Mouse (Mus musculus) limb, embryonic 10.5 days (tissue): ENCODE data around the gene Use1. TPM values are rescaled to one million over a fixed set of nuclear protein-coding genes. Genes with fewer than 3 reads are reported as not detected.

Experiments used
- DNase-seq: peaks from one replicate; pipeline ENCODE4 v3.0.0-alpha.2; 2017; ENCODE audit warnings: low spot score
- H3K27ac ChIP-seq: fragments of 300-500 bp; sonication (generic); 2 replicates; pipeline ENCODE4 v1.5.1; 2016; ENCODE audit warnings: mild to moderate bottlenecking
- H3K27me3 ChIP-seq: fragments of 300-500 bp; sonication (generic); 2 replicates; pipeline ENCODE4 v1.6.1; 2016; ENCODE audit warnings: low read depth, mild to moderate bottlenecking; ENCODE audit not compliant: poor library complexity, severe bottlenecking
- H3K36me3 ChIP-seq: fragments of 300-500 bp; sonication (generic); 2 replicates; pipeline ENCODE4 v1.6.1; 2016; ENCODE audit warnings: mild to moderate bottlenecking, moderate library complexity
- H3K4me1 ChIP-seq: fragments of 300-500 bp; sonication (generic); 2 replicates; pipeline ENCODE4 v1.6.1; 2016
- H3K4me3 ChIP-seq: fragments of 300-500 bp; sonication (generic); 2 replicates; pipeline ENCODE4 v1.5.1; 2016; ENCODE audit warnings: mild to moderate bottlenecking, moderate library complexity
- H3K9me3 ChIP-seq: fragments of 300-500 bp; sonication (generic); replicated peaks from 2 replicates; pipeline ENCODE4 v1.6.1; 2016; ENCODE audit warnings: mild to moderate bottlenecking
- WGBS: fragments of 180-500 bp; shearing (Covaris S2); methylation state at CpG from one replicate; pipeline ENCODE4 v1.1.7; 2016; 5-methylcytosine and 5-hydroxymethylcytosine counted together
- polyA plus RNA-seq: library from polyadenylated mRNA; unstranded; fragments of >200 nt; fragmentation: Nextera tagmentation; extraction: Ambion mirVana; gene quantifications from 2 replicates; pipeline ENCODE4 v1.2.1, GENCODE M21; 2016

Use1 gene
- polyA plus RNA-seq, 1 experiment from 2014 or later: 92.4 TPM

- peak overlapping the region; percentile 95 for H3K4me3 ChIP-seq
- H3K27me3 ChIP-seq: 0 out of 2 replicates have a peak, but pooled peaks cover 20% of the 10 kb centered on the region
- no peaks in the 10 kb centered on the region for H3K9me3 ChIP-seq
- peak overlapping the region; percentile 98 for H3K27ac ChIP-seq
- peak; percentile 67 for DNase-seq
- peaks cover 35% of the 10 kb centered on the region for H3K36me3 ChIP-seq
- 3% methylated on average over 72 of the region's 72 CpGs for WGBS
- H3K4me1 ChIP-seq: peaks cover 69% of the 10 kb centered on the region
Measured at GRCm38 (mm10) chr8:71380178-71381171, 13.8 kb downstream of the Use1 start.

GRCm38 (mm10) chr8:71381421-71381970, 14.8 kb downstream of the Use1 start, which contains the start of gene Nr2f6:
Gene Nr2f6, minus strand, starts transcription at chr8:71381960.
- Histone ChIP-seq H3K4me1 (peaks cover 59% of the 10 kb centered on the region), H3K36me3 (peaks cover 25% of the 10 kb centered on the region), H3K4me3 (peak within 1 kb of the TSS; percentile 95), H3K9me3 (no peaks in the 10 kb centered on the region), H3K27ac (peak within 1 kb of the TSS; percentile 98), H3K27me3 (0 out of 2 replicates have a peak, but pooled peaks cover 15% of the 10 kb centered on the region)
- WGBS: 1% methylated on average over 89 of the region's 89 CpGs
- peak; percentile 88 for DNase-seq

DNA sequence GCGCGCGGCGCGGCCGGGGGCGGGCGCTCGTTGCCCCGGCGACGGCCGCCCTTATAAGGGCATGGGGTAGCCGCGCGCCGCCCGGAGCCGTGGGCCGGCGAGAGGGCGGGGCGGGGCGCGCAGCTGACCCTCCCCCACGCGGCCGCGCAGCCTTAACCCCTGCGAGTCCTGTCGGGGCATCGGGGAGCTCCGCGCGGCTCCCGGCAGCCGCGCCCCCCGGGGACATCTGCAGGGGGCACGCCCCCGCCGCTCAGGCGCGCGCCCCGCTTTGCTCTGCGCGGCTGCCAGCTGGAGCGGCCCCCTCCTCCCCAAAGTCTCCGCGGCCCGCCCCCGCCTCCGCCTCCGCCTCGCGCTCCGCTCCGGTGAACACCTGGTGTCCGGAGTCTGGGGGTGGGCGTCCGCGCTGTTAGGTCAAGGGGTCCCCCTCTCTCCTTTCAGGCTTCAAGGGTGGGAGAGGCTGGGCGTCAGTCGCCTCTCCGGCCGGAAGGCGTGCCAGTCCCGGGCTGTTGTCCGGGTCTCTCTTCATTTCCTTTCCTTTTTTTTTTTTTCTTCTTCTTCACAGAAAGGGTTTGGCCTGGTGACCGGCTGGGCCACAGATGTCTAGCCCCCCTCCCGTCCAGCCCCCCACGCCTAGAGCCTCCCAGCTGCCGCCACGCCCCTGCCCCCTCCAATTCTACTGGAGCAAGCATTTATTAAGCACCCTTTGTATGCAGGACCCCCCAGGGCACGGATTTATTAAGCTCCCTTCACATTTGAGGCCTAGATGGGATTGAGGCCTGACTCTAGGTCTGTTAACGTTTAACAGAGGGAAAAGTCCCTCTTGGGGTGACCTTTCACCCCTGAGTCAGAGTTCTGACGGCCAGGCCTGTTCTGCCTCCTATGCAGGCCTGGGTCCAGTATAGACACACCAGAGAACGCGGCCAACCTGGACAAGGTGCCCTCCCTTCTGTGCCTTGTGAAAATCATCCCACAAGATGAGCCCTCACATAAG, 15.6 kb downstream of the Use1 start:
- DNase-seq: peak; percentile 92
- peaks cover 51% of the 10 kb centered on the region for H3K4me1 ChIP-seq
- no peaks in the 10 kb centered on the region for H3K9me3 ChIP-seq
- 0 out of 2 replicates have a peak, but pooled peaks cover 8% of the 10 kb centered on the region for H3K27me3 ChIP-seq
- H3K27ac ChIP-seq: peak overlapping the region; percentile 98
- peak overlapping the region; percentile 95 for H3K4me3 ChIP-seq
- 2% methylated on average over 63 of the region's 80 CpGs for WGBS
- H3K36me3 ChIP-seq: peaks cover 18% of the 10 kb centered on the region

GRCm38 (mm10) chr8:71383396-71383795, 16.7 kb downstream of the Use1 start:
- H3K4me1 ChIP-seq: peaks cover 46% of the 10 kb centered on the region
- H3K27ac ChIP-seq: peak overlapping the region; percentile 98
- no peak overlapping the region for H3K4me3 ChIP-seq
- no peak for DNase-seq
- no peaks in the 10 kb centered on the region for H3K27me3 ChIP-seq
- peaks cover 7% of the 10 kb centered on the region for H3K36me3 ChIP-seq
- H3K9me3 ChIP-seq: no peaks in the 10 kb centered on the region
- WGBS: 24% methylated on average over 12 of the region's 12 CpGs

DNA sequence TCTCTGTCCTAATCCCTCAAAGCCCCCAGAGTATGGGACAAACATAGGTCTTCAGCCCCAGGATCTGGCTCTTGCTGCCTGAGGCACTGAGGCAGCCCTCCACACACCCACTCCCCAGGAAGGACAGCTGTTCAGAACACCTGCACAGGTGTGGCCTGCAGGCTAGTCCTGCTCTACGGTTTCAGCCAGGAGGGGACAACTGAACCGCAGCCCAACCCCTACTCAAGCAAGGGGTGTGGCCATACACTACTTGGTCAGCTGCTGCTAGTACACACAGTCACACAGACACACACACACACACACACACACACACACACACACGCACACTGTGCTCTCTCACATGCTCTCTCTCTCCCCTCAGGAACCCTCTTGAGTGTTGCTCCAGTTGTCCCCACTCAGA, 17.2 kb downstream of the Use1 start:
- Histone ChIP-seq H3K27ac (peak overlapping the region; percentile 98), H3K4me1 (peaks cover 41% of the 10 kb centered on the region), H3K27me3 (no peaks in the 10 kb centered on the region), H3K4me3 (no peak overlapping the region), H3K36me3 (peaks cover 2% of the 10 kb centered on the region), H3K9me3 (no peaks in the 10 kb centered on the region)
- DNase-seq: no peak
- WGBS: 62% methylated on average over 3 of the region's 3 CpGs

DNA sequence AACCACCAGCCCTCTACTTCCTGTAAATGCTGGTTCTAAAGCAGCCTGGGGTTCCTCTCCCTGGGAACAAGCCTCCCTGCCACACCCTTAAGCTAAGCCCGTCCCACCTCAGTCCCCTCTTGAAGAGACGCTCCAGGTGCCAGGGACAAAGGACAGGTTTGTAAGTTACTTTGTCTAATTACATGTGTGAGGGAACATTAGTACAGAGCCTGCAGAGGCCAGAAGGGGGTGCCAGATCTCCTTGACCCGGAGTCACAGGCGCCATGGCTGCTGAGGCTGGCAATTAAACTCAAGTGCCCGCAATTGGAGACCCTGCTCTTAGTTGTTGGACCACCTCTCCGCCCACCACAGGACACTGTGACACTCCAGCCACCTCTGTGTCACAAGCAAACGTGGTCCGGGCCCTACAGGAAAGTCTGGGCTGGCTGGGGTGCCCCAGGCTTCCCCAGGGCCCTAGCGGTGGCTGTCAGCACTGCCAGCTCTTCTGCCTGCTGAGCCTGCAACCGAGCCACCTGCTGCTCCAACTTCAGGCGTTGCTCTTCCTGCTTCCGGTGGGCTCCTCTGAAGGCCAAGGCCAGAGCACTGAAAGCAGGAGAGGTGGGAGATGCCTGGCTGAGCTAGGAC, 18.7 kb downstream of the Use1 start:
- no peak for DNase-seq
- 67% methylated on average over 12 of the region's 12 CpGs for WGBS
- Histone ChIP-seq H3K27me3 (no peaks in the 10 kb centered on the region), H3K4me3 (no peak overlapping the region), H3K9me3 (no peaks in the 10 kb centered on the region), H3K36me3 (peaks cover 3% of the 10 kb centered on the region; the same call in 1 of the 2 replicates), H3K4me1 (peaks cover 27% of the 10 kb centered on the region), H3K27ac (peak overlapping the region; percentile 46)

DNA sequence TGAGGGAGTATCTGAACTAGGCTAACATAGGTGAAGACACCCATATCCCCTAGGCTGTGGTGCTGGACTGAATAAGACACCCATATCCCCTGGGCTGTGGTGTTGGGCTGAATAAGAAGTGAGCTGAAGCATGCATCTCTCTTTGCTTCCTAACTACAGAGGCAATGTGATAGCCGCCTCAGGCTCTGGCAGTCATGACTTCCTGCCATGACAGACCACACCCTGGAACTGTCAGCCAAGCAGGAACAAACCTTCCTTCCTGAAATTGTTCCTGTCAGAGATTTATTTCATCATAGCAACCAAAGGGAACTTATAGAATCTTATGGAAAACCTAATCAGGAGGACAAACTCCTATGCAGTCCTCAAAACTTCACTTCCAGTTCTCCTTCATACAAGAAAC, 21.6 kb downstream of the Use1 start:
- Histone ChIP-seq H3K27me3 (no peaks in the 10 kb centered on the region), H3K9me3 (no peaks in the 10 kb centered on the region), H3K4me3 (no peak overlapping the region), H3K27ac (no peak overlapping the region), H3K36me3 (peaks cover 3% of the 10 kb centered on the region; the same call in 1 of the 2 replicates), H3K4me1 (peaks cover 20% of the 10 kb centered on the region)
- 81% methylated on average over 1 of the region's 1 CpGs for WGBS
- DNase-seq: no peak

GRCm38 (mm10) chr8:71391696-71392095, 25.0 kb downstream of the Use1 start:
- peaks cover 3% of the 10 kb centered on the region; the same call in 1 of the 2 replicates for H3K36me3 ChIP-seq
- DNase-seq: no peak
- WGBS: 88% methylated on average over 2 of the region's 2 CpGs
- H3K9me3 ChIP-seq: no peaks in the 10 kb centered on the region
- H3K4me1 ChIP-seq: peaks cover 23% of the 10 kb centered on the region
- no peaks in the 10 kb centered on the region for H3K27me3 ChIP-seq
- no peak overlapping the region for H3K4me3 ChIP-seq
- H3K27ac ChIP-seq: no peak overlapping the region

DNA sequence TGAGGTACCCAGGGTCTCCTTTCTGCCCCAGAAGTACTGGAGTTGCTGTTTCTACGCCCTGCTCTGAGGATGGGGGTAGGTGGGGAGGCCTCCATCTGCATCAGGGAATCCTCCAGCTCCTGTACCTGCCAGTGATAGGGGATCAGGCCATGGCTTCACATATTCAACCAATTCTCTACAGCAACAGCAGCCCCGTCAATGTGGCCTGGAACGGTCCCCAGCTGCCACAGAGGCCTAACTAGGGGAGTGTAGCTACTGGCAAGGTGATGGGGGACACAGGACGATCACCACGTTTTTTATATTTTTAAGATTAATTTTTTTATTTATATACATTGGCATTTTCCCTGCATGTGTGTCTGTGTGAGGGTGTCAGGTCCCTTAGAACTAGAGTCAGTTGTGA, 25.7 kb downstream of the Use1 start:
- peaks cover 26% of the 10 kb centered on the region for H3K4me1 ChIP-seq
- DNase-seq: no peak
- 82% methylated on average over 5 of the region's 5 CpGs for WGBS
- H3K36me3 ChIP-seq: peaks cover 3% of the 10 kb centered on the region; the same call in 1 of the 2 replicates
- no peak overlapping the region for H3K4me3 ChIP-seq
- H3K9me3 ChIP-seq: no peaks in the 10 kb centered on the region
- no peaks in the 10 kb centered on the region for H3K27me3 ChIP-seq
- H3K27ac ChIP-seq: no peak overlapping the region

DNA sequence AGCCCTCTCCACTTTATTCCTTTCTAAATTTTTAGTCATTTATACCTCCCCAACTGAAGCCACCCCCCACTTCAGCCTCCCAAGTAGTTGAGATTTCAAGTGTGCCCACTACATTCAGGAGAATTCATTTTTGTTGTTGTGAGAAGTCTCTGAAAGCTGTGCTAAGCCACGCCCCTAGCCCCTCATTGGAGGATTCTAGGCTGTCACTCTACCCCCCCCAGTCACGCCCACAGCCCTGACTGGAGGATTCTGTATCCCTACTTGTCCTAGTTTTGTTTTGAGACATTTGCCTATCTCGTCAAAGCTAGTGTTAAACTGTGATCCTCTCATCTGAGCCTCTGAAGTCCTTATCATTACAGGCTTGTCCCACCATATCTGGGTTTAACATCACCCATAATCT, 26.2 kb downstream of the Use1 start:
- Histone ChIP-seq H3K4me3 (peak overlapping the region; percentile 31), H3K27ac (no peak overlapping the region; the same call in 1 of the 2 replicates)
- WGBS: 14% methylated on average over 3 of the region's 3 CpGs

GRCm38 (mm10) chr8:71394481-71394880, 27.8 kb downstream of the Use1 start:
- H3K9me3 ChIP-seq: no peaks in the 10 kb centered on the region
- peak overlapping the region; percentile 15; the same call in 1 of the 2 replicates for H3K27ac ChIP-seq
- no peak for DNase-seq
- H3K4me1 ChIP-seq: peaks cover 31% of the 10 kb centered on the region
- no peak overlapping the region for H3K4me3 ChIP-seq
- 82% methylated on average over 7 of the region's 7 CpGs for whole genome bisulfite sequencing
- H3K27me3 ChIP-seq: no peaks in the 10 kb centered on the region
- peaks cover 17% of the 10 kb centered on the region for H3K36me3 ChIP-seq

More for the DNA sequence above, 26.2 kb downstream of the Use1 start:
- peaks cover 31% of the 10 kb centered on the region for H3K4me1 ChIP-seq
- H3K36me3 ChIP-seq: peaks cover 3% of the 10 kb centered on the region; the same call in 1 of the 2 replicates
- no peaks in the 10 kb centered on the region for H3K9me3 ChIP-seq
- H3K27me3 ChIP-seq: no peaks in the 10 kb centered on the region
- no peak for DNase-seq
